Mouse (Mus musculus) c-Kit-positive CD71-positive TER-119-negative erythroid progenitor cells, embryonic 14.5 days (primary cell): ENCODE results near the gene Ssb.
"Not testable (repeated sequence)": the region's sequence is repeated elsewhere in the genome, so short reads cannot be mapped to it uniquely, and the experiment has no call there.

Experiments used
- DNase-seq: peaks from one replicate; pipeline ENCODE4 v3.0.0-alpha.2; 2013; ENCODE audit warnings: low read depth

Gene Ssb

DNA sequence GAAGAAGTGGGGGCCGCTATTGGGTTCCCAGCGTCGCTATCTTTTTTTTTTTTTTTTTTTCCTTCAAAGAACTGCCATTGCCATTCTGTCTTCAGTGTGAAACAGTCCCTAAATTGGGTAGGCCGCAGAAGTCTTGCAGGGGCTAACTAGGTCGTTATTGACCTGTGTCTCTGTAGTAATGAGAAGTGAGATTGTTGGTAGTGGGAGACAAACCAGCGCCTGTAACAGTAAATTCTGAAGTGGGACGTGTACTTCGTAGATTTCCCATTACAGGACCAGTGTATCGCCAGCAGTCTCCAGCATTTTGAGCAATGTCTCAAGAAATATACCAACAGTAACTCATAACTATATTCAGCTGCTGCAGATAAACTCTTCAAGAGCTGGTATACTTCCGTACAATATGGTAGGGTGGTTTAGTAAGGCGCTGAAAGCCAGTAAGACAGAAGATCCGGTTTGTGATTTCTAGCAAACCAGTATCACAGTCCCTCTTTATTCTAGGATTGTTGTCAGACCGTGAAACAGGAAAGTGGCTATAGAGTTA lies 825 bp downstream of the Ssb start:
- no peak for DNase-seq

DNA sequence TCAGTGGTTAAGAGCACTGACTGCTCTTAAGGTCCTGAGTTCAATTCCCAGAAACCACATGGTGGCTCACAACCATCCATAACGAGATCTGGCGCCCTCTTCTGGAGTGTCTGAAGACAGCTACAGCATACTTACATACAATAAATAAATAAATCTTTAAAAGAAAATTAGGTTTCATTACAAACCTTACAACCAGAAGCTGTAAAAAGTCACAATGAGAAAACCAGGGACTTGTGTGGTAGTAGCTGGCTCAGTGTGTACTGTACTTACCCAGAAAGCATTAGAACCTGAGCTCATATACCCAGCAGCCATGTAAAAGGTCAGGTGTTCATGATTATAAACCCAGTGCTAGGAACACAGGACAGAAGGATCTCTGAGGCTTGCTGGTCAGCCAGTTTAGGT lies 22.6 kb downstream of the Ssb start:
- peak; percentile 20 for DNase-seq

DNA sequence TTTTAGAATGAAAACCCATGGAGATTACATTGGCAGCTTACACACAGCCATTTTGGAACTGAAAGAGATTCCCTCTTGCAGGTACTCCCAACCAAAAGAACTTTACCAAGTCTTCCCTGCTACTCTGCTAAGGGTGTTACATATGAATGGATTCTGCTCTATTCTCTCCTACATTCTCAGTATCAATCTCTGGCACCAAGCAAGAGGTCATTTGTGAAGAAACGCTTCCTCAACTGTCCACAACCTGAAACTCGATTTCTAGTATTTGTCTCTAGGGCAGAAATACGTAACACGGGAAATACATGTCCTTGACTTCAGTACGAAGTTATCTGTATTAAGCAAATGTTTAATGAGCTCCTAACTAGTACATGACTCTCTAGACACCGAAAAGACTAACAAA lies 23.2 kb downstream of the Ssb start:
- DNase-seq, result peak; percentile 29

DNA sequence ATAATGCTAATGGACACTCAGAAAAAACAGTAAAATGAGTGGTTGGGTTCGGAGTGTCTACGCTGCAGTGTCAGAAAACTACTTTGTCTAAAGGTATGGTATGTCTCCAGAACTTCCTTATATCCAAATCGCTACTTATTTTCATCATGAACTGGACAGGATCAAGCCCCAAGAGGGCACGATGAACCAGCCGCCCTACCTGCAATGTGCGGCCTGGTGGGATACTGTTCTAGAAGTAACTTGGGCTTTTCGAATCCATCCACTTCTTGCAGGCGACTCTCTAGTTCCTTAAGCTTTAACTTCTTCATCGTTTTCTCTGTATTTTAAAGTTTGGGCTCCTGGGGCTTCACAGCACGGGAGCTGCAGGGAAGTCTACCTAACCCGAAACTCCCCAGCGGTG lies 23.7 kb downstream of the Ssb start:
- DNase-seq, result peak; percentile 25

DNA sequence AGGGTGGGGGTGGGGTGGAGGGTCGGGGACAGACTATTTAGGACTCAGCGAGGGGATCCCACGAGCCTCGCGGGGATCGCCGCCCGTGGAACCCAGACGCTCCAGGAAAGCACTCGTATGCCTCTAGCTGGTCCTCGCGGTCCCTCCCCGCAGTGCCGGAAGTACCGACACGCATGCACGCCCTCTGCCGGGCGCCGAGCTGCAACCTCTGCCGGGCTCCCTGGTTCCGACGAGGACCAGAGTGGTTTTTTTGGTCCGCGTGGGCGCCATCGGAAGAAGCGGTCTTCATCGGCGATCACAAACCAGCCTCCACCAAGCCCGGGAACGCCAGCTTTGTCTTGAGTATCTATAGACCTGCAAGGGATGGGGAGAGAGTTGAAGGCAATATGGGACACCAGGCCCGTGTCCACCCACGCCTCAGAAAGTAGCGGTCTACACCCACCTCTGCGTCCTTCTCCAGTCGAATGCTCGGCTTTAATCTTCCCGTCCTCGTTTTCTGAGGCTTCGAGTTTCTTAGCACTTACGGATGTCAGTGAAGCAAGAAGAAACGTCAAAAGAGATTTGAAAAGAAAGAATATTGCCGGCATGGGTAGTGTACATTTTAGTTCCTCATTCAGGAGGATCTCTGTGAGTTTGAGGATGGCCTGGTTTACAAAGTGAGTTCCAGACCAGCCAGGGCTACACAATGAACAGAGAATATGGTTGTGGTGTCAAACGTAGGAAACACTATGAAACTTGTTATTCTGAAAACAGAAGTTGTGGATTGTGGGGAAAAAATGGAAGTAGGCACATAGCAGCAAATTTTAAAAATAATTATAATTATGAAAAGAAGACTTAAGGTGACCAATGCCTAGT lies 24.3 kb downstream of the Ssb start, which contains the start of gene Mettl5:
TSS of gene Mettl5 (minus strand) at position 165 of the 855 bp plus-strand sequence.
- DNase-seq, result peak; percentile 82

DNA sequence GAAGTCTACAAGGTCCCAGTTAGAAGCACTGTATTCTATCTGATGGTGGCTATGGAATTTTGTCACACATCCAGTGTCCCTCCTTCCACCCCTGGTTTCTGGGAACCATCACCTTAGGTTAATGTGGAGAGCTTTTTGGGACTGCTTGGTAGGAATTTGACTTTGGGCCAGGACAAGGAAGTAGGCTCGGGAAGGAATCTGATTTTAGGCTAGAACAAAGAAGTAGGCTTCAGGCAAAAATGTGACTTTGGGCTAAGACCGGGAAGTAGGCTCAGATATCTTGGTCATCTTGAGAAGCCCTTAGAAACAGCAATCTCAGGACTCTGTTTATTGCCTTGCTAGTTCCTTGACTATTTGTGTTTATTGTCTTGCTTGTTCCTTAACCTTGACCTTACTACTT lies 27.6 kb downstream of the Ssb start:
- DNase-seq, result no peak

DNA sequence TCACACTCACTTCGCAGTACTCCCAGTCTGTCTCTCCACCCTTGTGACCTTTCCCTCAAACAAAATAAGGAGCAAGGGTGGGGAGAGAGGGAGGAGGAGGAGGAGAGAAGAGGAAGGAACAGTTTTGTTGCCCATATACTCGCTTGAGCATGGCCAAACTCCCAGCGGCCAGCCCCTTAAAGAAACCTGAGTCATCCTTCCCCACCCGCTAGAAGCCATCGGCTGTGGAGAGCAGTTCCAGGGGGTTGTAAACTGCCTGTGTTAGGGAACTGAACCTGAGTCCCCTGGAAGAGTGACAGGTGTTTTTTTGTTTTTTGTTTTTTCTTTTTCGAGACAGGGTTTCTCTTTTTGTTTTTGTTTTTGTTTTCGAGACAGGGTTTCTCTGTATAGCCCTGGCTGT lies 29.5 kb downstream of the Ssb start:
- no peak for DNase-seq

DNA sequence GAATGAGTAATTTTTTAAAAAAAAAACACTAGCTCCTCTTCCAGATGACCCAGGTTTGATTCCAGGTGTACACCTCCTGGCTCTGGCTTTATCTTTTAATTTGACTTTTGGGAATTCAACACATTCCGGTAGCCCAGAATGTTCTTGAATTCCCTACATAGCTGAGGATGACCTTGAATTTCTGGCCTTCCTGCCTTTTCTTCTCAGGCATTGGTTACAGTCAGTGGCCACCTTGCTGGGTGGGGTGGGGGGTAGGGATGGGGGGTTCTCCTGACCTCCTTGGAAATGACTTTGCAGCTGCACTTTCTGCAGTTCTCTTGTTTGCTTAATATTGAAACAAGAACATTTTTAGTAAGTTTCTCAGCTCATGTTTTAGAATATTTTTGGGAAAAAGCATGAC lies 31.8 kb downstream of the Ssb start:
- no peak for DNase-seq

DNA sequence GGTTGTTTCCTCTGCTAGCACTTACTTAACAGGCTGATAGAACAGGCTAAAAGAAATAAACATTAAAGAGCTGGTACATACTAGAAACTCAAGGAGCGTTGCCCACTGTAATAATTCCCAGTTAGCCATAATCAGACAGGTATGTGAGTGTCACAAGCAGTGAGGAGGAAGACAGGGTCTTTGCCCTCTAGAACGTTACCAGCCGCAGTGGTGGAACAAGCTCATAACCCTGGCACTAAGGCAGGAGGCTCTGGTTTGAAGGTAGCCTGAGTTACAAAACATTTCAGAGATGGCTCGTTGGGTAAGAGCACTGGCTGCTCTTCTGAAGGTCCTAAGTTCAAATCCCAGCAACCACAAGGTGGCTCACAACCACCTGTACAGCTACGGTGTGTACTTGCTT lies 32.5 kb downstream of the Ssb start:
- DNase-seq, result no peak

DNA sequence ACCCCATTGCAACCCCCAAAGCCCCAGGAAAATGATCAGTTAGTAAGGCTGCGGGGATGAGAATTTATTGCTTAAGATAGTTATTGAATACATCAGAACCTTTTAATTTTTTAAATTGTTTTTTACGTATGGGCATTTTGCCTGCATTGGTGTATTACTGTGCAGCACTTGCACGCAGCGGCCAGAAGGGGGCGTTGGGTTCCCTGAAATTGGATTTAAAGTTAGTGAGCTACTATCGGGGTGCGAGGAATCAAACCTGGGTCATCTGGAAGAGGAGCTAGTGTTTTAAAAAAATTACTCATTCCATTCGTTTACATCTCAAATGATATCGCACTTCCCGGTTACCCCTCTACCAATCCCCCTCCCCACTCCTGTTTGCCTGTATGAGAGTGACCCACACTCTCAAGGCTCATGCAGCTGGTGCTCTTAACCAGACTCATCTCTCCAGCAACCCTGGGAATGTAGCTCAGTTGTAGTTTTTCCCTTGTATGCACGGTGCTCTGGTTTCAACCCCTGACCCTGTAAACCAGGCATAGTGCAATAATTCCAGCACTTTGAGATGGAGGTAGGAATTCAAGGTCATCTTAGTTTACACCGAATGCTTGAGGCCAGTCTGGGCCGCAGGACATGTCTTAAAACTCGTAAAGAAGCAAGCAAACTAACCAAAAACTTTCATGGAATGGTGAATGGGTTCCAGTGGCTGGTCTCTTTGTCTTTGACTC lies 34.3 kb downstream of the Ssb start:
- peak; percentile 24 for DNase-seq

DNA sequence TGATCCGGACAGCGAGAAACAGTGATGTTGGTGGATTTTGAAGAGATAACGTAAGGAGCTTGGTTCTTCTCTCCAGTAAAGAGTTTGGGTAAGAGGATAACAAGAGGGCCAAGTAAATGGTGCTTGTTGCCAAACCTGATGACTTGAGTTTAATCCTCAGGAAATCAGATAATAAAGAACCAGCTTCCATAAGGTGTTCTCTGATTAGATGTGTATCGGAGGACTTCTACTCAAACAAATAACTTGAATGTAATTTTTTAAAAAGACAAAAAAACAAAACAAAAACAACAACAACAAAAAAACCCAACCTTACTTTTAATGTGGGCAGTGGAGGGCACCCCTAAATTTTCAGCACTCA lies 34.8 kb downstream of the Ssb start:
- DNase-seq, result no peak

DNA sequence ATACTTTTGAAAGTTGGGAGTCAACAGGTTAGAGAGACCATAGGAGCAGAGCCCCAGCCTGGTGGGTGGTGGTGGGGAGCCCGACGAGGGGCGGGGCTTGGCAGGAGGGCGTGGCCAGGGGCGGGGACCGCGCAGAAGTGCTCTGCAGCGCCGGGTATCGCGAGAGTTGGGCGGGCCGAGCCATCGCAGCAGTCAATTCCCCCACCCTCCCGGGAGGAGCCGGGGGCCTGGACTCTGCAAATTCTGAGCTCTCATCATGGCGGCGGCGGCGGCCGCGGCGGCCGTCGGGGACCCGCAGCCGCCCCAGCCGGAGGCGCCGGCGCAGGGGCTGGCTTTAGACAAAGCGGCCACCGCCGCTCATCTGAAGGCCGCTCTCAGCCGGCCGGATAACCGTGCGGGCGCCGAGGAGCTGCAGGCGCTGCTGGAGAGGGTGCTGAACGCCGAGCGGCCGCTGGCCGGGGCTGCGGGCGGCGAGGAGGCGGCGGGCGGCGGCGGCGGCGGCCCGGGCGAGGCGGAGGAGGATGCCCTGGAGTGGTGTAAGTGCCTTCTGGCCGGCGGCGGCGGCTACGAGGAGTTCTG lies 35.8 kb downstream of the Ssb start, which contains the start of gene Ubr3:
TSS of gene Ubr3 (plus strand) at position 208 of the 579 bp plus-strand sequence.
- DNase-seq, result peak; percentile 90

DNA sequence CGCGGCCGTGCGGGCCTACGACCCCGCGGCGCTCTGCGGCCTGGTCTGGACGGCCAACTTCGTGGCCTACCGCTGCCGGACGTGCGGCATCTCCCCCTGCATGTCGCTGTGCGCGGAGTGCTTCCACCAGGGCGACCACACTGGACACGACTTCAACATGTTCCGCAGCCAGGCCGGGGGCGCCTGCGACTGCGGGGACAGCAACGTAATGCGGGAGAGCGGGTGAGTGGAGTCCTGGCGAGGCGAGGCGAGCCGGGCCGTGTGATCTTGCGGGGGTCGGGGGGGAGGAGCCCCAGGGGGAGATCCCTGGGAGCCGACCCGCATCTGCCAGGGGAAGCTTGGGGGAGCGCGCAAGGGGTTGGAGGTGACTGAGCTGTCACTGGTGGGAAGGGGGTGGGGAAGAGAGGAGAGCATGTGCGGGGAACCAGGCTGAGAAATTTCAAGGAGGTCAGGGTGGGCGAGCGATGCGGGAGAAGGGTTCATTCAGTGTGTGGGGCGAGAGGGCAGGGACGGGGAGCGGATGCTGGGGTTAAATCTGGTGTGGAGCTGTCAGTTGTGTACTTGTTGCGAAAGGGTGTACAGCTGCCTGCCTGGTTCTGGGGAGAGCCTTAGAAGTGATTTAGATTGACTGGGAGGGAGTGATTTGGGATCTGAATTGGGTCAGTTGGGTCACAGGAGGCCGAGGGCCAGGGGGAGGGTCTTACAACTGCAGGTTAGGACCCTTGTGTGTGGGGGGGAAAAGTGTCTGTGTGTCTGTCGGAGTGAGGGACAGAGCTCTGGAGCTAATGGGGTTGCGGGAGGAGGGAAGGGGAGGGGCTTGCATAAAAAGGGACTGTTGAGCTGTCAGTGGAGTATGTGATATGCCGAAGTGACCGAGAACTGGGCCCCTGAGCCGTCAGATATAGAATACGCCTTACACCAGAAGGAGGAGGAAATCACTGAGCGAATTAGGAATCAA lies 36.5 kb downstream of the Ssb start:
- DNase-seq, result peak; percentile 76

DNA sequence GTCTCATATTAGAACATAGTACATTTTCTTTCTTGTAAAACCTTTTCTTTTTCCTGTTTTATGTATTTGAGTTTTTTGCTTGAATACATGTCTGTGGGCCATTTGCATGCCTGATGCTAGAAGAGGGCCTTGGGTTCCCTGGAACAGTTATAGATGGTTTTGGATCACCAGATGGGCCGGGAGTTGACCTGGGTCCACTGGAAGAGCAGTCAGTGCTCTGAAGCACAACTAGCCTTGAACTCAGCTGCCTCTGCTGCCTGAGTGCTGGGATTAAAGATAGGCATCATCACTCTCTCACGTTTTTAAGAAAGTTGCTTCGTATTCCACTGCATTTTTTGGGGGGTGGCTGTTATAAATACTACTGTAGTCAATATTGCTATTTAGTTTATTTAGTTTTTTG lies 42.2 kb downstream of the Ssb start:
- no peak for DNase-seq

DNA sequence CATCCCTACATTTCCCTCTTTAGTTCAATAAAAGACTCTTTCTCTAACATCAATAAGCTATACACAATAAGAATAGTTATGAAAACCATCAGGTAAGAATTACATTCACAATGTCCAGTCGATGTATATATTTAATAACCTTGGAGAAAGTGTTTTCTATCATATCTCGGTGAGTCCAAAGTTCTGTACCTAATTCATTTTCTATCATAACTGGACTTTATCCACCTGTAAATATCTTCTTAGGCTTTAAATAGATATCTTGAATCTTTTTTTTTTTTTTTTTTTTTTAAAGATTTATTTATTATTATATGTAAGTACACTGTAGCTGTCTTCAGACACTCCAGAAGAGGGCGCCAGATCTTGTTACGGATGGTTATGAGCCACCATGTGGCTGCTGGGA lies 46.0 kb downstream of the Ssb start:
- not testable (repeated sequence) for DNase-seq

DNA sequence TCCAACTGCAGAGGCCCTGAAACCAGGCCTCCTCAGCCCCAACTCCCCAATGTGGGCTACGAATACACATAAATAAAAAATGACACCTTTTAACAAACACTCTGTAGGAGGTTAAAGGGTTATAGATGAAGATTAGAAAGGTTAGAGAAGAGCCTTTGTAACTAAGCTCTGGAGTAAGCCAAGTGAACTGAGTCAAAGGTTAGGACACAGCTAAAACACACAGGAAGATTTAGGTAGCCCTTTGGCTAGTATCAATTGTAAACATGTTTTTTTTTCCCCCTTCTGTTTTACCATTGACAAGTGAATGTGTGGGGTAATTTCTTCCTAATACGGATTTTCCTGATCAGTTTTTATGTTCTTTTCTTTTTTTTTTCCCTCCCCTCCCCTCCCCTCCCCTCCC lies 51.4 kb downstream of the Ssb start:
- DNase-seq, result no peak

DNA sequence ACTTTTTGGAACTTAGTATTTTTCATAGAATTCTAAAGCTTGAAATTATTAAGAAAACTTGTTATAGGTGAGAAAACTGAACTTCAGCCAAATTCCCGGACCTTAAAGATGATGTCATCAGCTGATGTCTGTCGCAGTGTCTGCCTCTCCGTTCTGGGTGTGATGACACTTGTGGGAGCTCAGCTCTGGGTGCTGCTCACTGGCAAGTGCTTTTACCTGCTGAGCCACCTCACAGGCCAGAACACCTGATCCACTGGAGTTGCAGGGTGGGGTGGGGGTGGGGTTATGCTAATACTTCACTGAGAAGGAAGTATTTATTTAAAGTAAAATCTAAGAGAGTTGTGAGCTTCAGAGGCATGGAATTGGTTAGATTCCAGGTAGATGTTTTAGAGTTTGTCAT lies 55.9 kb downstream of the Ssb start:
- no peak for DNase-seq
